Mouse (Mus musculus) liver, embryonic 14.5 days (tissue): ENCODE results near the gene 4931440F15Rik. TPM values are rescaled to one million over a fixed set of nuclear protein-coding genes. Genes with fewer than 3 reads are reported as not detected.
"Not testable (repeated sequence)": the region's sequence is repeated elsewhere in the genome, so short reads cannot be mapped to it uniquely, and the experiment has no call there.

ENCODE experiments used
- ATAC-seq: fragments of 200-750 bp; cut with Nextera tagmentation; 2 replicates; pipeline ENCODE4 v1.8.0; 2017; ENCODE audit warnings: moderate number of reproducible peaks, mild to moderate bottlenecking, moderate library complexity; ENCODE audit not compliant: insufficient read depth
- DNase-seq, 3 experiments: peaks; one replicate each; pipeline ENCODE4 v3.0.0-alpha.2; 2012 to 2013; ENCODE audit warnings: low read depth in 3 of 3, low spot score in 3 of 3
- H3K27ac ChIP-seq: fragments of 300-500 bp; sonication (generic); 2 replicates; pipeline ENCODE4 v1.5.1; 2014; ENCODE audit warnings: moderate library complexity, mild to moderate bottlenecking, control low read depth, inconsistent platforms
- H3K27me3 ChIP-seq: fragments of 300-500 bp; sonication (generic); 2 replicates; pipeline ENCODE4 v1.6.1; 2014; ENCODE audit warnings: mild to moderate bottlenecking, low read length, moderate library complexity; ENCODE audit not compliant: control insufficient read depth, insufficient read depth
- H3K36me3 ChIP-seq: fragments of 300-500 bp; sonication (generic); replicated peaks from 2 replicates; pipeline ENCODE4 v1.6.1; 2014; ENCODE audit warnings: low read depth; ENCODE audit not compliant: control insufficient read depth, insufficient read depth
- H3K4me1 ChIP-seq, 2 experiments: fragments of 200-500 bp in 1 of 2; fragments of 300-500 bp in 1 of 2; sonication (generic) in 1 of 2; replicated peaks; 2 replicates each; pipeline ENCODE4 v1.6.1; 2012 to 2014; ENCODE audit warnings: antibody characterized with exemption in 1 of 2, inconsistent platforms in 1 of 2, low read length in 1 of 2; ENCODE audit not compliant: control insufficient read depth in 2 of 2, insufficient read depth in 2 of 2
- H3K4me2 ChIP-seq: fragments of 300-500 bp; sonication (generic); 2 replicates; pipeline ENCODE4 v1.6.1; 2014; ENCODE audit warnings: low read depth, mild to moderate bottlenecking, control low read depth, moderate library complexity
- H3K4me3 ChIP-seq, 2 experiments: fragments of 200-500 bp in 1 of 2; fragments of 300-500 bp in 1 of 2; sonication (generic) in 1 of 2; 2 replicates each; pipeline ENCODE4 v1.5.1; 2012 to 2014; ENCODE audit warnings: low read depth in 2 of 2, low read length in 2 of 2, mild to moderate bottlenecking in 2 of 2, control low read depth in 1 of 2, inconsistent platforms in 1 of 2, moderate library complexity in 1 of 2; ENCODE audit not compliant: insufficient read depth in 1 of 2
- H3K9ac ChIP-seq: fragments of 300-500 bp; sonication (generic); replicated peaks from 2 replicates; pipeline ENCODE4 v1.6.1; 2014; ENCODE audit warnings: mild to moderate bottlenecking, control low read depth, moderate library complexity
- H3K9me3 ChIP-seq: fragments of 300-500 bp; sonication (generic); 2 replicates; pipeline ENCODE4 v1.6.1; 2016; ENCODE audit warnings: low read length, mixed read lengths; ENCODE audit not compliant: control insufficient read depth
- CTCF ChIP-seq: IDR thresholded peaks from 2 replicates; pipeline ENCODE4 v1.5.1; 2016; ENCODE audit warnings: antibody characterized with exemption, low read depth, control low read depth
- EP300 ChIP-seq: IDR thresholded peaks from 2 replicates; pipeline ENCODE4 v1.6.1; 2016; ENCODE audit warnings: antibody characterized with exemption, low read depth
- WGBS: fragments of 180-500 bp; shearing (Covaris S2); extraction: QIAGEN DNeasy Blood & Tissue Kit; methylation state at CpG from one replicate; pipeline ENCODE4 v1.1.7; 2014; ENCODE audit not compliant: insufficient replicate concordance; 5-methylcytosine and 5-hydroxymethylcytosine counted together
- polyA plus RNA-seq, 2 experiments: library from polyadenylated mRNA; depleted of rRNA in 1 of 2; stranded (reverse) in 1 of 2; unstranded in 1 of 2; fragments of >200 nt; fragmentation: Nextera tagmentation in 1 of 2; extraction: Ambion mirVana in 1 of 2; gene quantifications; 2 replicates each; pipeline versions ENCODE4 v1.2.1 to v1.2.3; 2012 to 2014

The 4931440F15Rik gene
- polyA plus RNA-seq (2012; rRNA removed) (0.13 and 0.14 TPM in 2 replicates), polyA plus RNA-seq (2014; fragmentation: Nextera tagmentation; extraction: Ambion mirVana) (0.20 and 0.25 TPM in 2 replicates)

DNA sequence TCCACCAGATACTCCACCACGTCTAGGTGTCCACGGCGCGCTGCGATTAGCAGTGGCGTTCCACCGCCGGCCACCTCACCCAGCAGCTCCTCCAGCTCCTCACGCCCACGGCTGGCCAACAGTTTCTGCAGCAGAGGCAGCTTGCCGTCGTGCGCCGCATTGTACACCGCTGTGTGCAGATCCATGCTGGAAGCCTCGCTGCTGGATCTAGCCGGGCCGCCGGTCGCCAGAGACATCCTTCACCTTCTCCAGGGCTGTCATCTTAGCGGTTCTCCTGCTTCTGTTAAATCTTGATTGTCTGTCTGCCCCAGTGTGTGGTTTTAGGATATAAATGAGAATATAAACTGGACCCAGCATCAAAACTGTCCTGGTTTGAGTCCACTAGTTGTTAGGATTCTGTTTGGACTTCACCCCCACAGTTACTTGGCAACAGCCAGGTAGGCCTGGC lies at the start of gene 4931440F15Rik:
Gene 4931440F15Rik (minus strand): TSS at position 398 of the 448 bp plus-strand sequence.
- 43% methylated on average over 21 of the region's 21 CpGs for WGBS
- not testable (repeated sequence) for H3K4me3 ChIP-seq, H3K4me1 ChIP-seq, ATAC-seq, H3K9ac ChIP-seq, H3K9me3 ChIP-seq, H3K36me3 ChIP-seq, H3K27ac ChIP-seq, DNase-seq
- peaks cover 14% of the 10 kb centered on the region for H3K27me3 ChIP-seq
- H3K4me2 ChIP-seq: peak within 1 kb of the TSS; percentile 22; the same call in 1 of the 2 replicates

DNA sequence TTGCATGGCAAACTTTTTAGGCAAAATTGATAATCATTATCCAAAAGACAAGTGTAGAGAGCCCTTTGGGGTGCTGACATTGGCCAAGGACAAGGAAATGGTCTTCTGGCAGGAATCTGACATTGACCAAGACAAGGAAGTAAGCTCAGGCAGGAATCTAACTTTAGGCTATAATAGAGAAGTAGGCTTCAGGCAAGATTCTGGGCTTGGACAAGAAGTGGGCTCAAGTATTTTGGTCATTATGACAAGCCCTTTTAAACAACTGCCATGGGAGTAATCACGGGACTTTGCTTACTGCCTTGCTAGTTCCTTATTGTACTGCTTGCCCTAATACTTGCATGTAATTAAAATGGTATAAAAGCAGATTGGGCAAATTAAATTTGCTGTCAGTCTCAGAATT lies 49.3 kb upstream of the 4931440F15Rik start:
- H3K4me2 ChIP-seq, H3K4me1 ChIP-seq, H3K36me3 ChIP-seq, H3K4me3 ChIP-seq, H3K27me3 ChIP-seq, H3K9me3 ChIP-seq, H3K27ac ChIP-seq, H3K9ac ChIP-seq, DNase-seq, ATAC-seq: not testable (repeated sequence)
- WGBS: 56% methylated on average over 1 of the region's 1 CpGs

- no peak overlapping the region for H3K4me3 ChIP-seq
- TF ChIP-seq CTCF (no peak), EP300 (no peak)
- H3K36me3 ChIP-seq: no peaks in the 10 kb centered on the region
- H3K9ac ChIP-seq: no peak overlapping the region
- ATAC-seq (no peak), DNase-seq (no peak)
- no peaks in the 10 kb centered on the region for H3K9me3 ChIP-seq
- H3K27me3 ChIP-seq: no peaks in the 10 kb centered on the region
- WGBS: 58% methylated on average over 2 of the region's 2 CpGs
- no peaks in the 10 kb centered on the region for H3K4me1 ChIP-seq
- no peak overlapping the region for H3K4me2 ChIP-seq
- H3K27ac ChIP-seq: no peak overlapping the region
Observed at GRCm38 (mm10) chr11:29870174-29870573, 44.7 kb upstream of the 4931440F15Rik start.

- no peak overlapping the region for H3K4me2 ChIP-seq
- H3K27ac ChIP-seq: no peak overlapping the region
- H3K4me3 ChIP-seq: no peak overlapping the region
- H3K9ac ChIP-seq: no peak overlapping the region
- no peaks in the 10 kb centered on the region for H3K36me3 ChIP-seq
- no peak for DNase-seq
- no peaks in the 10 kb centered on the region for H3K27me3 ChIP-seq
- H3K4me1 ChIP-seq: no peaks in the 10 kb centered on the region
- H3K9me3 ChIP-seq: no peaks in the 10 kb centered on the region
- TF ChIP-seq EP300 (no peak), CTCF (no peak)
- no peak for ATAC-seq
Observed at GRCm38 (mm10) chr11:29864269-29864668, 38.8 kb upstream of the 4931440F15Rik start.

DNA sequence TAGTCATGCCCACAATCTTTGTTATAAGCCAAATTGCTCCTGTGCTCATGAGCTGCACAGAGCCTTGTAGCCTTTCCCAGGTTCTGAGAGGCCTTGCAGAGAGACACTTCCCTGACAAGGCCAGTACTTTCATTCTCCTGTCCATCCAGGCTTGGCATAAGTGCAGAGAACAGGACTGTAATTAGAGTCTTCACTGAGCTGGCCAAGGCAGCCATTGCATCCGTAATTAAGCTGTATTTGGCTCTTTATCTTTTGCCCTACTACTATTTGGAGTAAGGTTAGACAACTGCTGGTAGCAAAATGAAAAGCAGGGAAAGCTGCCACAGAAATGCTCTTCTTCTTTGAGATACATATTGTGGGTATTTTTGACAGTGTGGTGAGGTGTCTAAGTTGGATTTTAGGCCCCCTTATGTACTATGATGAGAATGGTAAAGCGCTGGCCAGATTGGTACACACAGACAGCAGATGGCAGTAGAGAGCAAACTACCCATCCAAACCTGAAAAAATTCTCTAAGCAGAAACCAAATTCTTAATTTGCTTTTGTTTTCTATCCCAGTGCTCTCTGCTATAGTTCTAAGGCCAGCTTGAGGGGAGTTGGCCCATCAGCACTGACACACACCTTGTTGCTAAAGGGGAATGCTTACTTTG lies 36.4 kb upstream of the 4931440F15Rik start:
- Histone ChIP-seq H3K4me2 (no peak overlapping the region), H3K36me3 (no peaks in the 10 kb centered on the region), H3K9ac (no peak overlapping the region), H3K4me3 (no peak overlapping the region), H3K4me1 (no peaks in the 10 kb centered on the region), H3K9me3 (no peaks in the 10 kb centered on the region), H3K27me3 (no peaks in the 10 kb centered on the region), H3K27ac (no peak overlapping the region)
- ATAC-seq: no peak
- no peak for DNase-seq
- WGBS: 52% methylated on average over 2 of the region's 2 CpGs
- TF ChIP-seq CTCF: peak; percentile 70
- no peak for TF ChIP-seq EP300
